Mouse (Mus musculus) megakaryocyte, embryonic 14.5 days (primary cell): ENCODE results near the gene Bgn. TPM values are rescaled to one million over a fixed set of nuclear protein-coding genes. Genes with fewer than 3 reads are reported as not detected.

ENCODE experiments used
- H3K27me3 ChIP-seq: replicated peaks from 2 replicates; pipeline ENCODE3; 2012; ENCODE audit warnings: inconsistent platforms
- H3K36me3 ChIP-seq: replicated peaks from 2 replicates; pipeline ENCODE3; 2012; ENCODE audit warnings: low read length, inconsistent platforms, mixed read lengths
- H3K4me1 ChIP-seq: 2 replicates; pipeline ENCODE4 v1.6.1; 2012; ENCODE audit warnings: inconsistent platforms
- H3K4me3 ChIP-seq: replicated peaks from 2 replicates; pipeline ENCODE3; 2012; ENCODE audit warnings: moderate library complexity, mild to moderate bottlenecking, inconsistent platforms
- H3K9me3 ChIP-seq: 2 replicates; pipeline ENCODE4 v1.6.1; 2012; ENCODE audit warnings: inconsistent platforms
- FLI1 ChIP-seq: IDR thresholded peaks from 2 replicates; pipeline ENCODE4 v1.6.1; 2012; ENCODE audit warnings: low read length, inconsistent platforms, mixed read lengths
- GATA1 ChIP-seq: IDR thresholded peaks from 3 replicates; pipeline ENCODE4 v1.6.1; 2012; ENCODE audit warnings: mixed read lengths, low read length, inconsistent platforms, borderline replicate concordance
- polyA plus RNA-seq: library from polyadenylated mRNA; stranded (reverse); fragments of >175 nt; gene quantifications from 2 replicates; pipeline ENCODE4 v1.2.3, GENCODE M21; 2012; ENCODE audit warnings: low replicate concordance; ENCODE audit not compliant: insufficient read depth

Gene Bgn
- polyA plus RNA-seq, 1 experiment: not detected

- H3K4me1 ChIP-seq: peaks cover 6% of the 10 kb centered on the region
- no peaks in the 10 kb centered on the region for H3K36me3 ChIP-seq
- H3K4me3 ChIP-seq: no peak overlapping the region
- peaks cover 82% of the 10 kb centered on the region for H3K27me3 ChIP-seq
- no peaks in the 10 kb centered on the region for H3K9me3 ChIP-seq
- TF ChIP-seq FLI1 (no peak), GATA1 (no peak)
These were observed 33.2 kb downstream of the Bgn start for GRCm38 (mm10) chrX:73516556-73516955.

GRCm38 (mm10) chrX:73517060-73517600 is 33.7 kb downstream of the Bgn start:
- no peak overlapping the region for H3K4me3 ChIP-seq
- no peaks in the 10 kb centered on the region for H3K9me3 ChIP-seq
- H3K27me3 ChIP-seq: peaks cover 80% of the 10 kb centered on the region
- peaks cover 6% of the 10 kb centered on the region for H3K4me1 ChIP-seq
- no peaks in the 10 kb centered on the region for H3K36me3 ChIP-seq
- TF ChIP-seq FLI1: no peak
- TF ChIP-seq GATA1: no peak

- Histone ChIP-seq H3K9me3 (no peaks in the 10 kb centered on the region), H3K4me3 (no peak overlapping the region), H3K4me1 (peaks cover 10% of the 10 kb centered on the region), H3K36me3 (no peaks in the 10 kb centered on the region), H3K27me3 (peaks cover 83% of the 10 kb centered on the region)
- TF ChIP-seq FLI1 (no peak), GATA1 (no peak)
These were observed 37.3 kb downstream of the Bgn start for GRCm38 (mm10) chrX:73520692-73521091.

- Histone ChIP-seq H3K4me3 (no peak overlapping the region), H3K4me1 (peaks cover 10% of the 10 kb centered on the region), H3K9me3 (no peaks in the 10 kb centered on the region), H3K36me3 (no peaks in the 10 kb centered on the region), H3K27me3 (peaks cover 92% of the 10 kb centered on the region)
- TF ChIP-seq GATA1 (no peak), FLI1 (no peak)
These were observed 41.2 kb downstream of the Bgn start for GRCm38 (mm10) chrX:73524318-73525222.

GRCm38 (mm10) chrX:73525223-73526140 is 42.1 kb downstream of the Bgn start:
- H3K36me3 ChIP-seq: no peaks in the 10 kb centered on the region
- peaks cover 9% of the 10 kb centered on the region for H3K4me1 ChIP-seq
- H3K27me3 ChIP-seq: peaks cover 91% of the 10 kb centered on the region
- no peak overlapping the region for H3K4me3 ChIP-seq
- H3K9me3 ChIP-seq: no peaks in the 10 kb centered on the region
- TF ChIP-seq FLI1: no peak
- no peak for TF ChIP-seq GATA1

- no peak for TF ChIP-seq FLI1
- TF ChIP-seq GATA1: no peak
- H3K9me3 ChIP-seq: no peaks in the 10 kb centered on the region
- peaks cover 89% of the 10 kb centered on the region for H3K27me3 ChIP-seq
- H3K4me3 ChIP-seq: no peak overlapping the region
- peaks cover 4% of the 10 kb centered on the region for H3K4me1 ChIP-seq
- H3K36me3 ChIP-seq: no peaks in the 10 kb centered on the region
These were observed 43.0 kb downstream of the Bgn start for GRCm38 (mm10) chrX:73526410-73526887.

GRCm38 (mm10) chrX:73537875-73538274 is 54.5 kb downstream of the Bgn start:
- Histone ChIP-seq H3K27me3 (peaks cover 61% of the 10 kb centered on the region), H3K4me3 (no peak overlapping the region), H3K4me1 (no peaks in the 10 kb centered on the region), H3K9me3 (no peaks in the 10 kb centered on the region), H3K36me3 (no peaks in the 10 kb centered on the region)
- TF ChIP-seq FLI1 (no peak), GATA1 (no peak)

GRCm38 (mm10) chrX:73543340-73543739 is 59.9 kb downstream of the Bgn start:
- Histone ChIP-seq H3K27me3 (peaks cover 45% of the 10 kb centered on the region), H3K4me3 (no peak overlapping the region), H3K9me3 (no peaks in the 10 kb centered on the region), H3K36me3 (no peaks in the 10 kb centered on the region), H3K4me1 (no peaks in the 10 kb centered on the region)
- no peak for TF ChIP-seq GATA1
- TF ChIP-seq FLI1: no peak

Other genes with a start within 250 kb of the Bgn start
- gene Xlr4c, start 240.5 kb upstream of the Bgn start, polyA plus RNA-seq: 2.7 TPM in 1 of 2 replicates, not detected in the other
- gene Xlr3c, start 218.2 kb upstream of the Bgn start, polyA plus RNA-seq: not detected in 2 replicates
- not detected in 2 replicates for gene Xlr5a, start 190.6 kb upstream of the Bgn start, polyA plus RNA-seq
- not detected in 2 replicates for gene Xlr5c, start 190.6 kb upstream of the Bgn start, polyA plus RNA-seq
- gene Gm45015, start 146.8 kb upstream of the Bgn start, polyA plus RNA-seq: not detected in 2 replicates
- gene Zfp275, start 141.0 kb upstream of the Bgn start, polyA plus RNA-seq: 0.34 and 0.38 TPM in 2 replicates
- not detected in 2 replicates for gene Gm18336, start 84.9 kb upstream of the Bgn start, polyA plus RNA-seq
- not detected in 2 replicates for gene Zfp92, start 72.5 kb upstream of the Bgn start, polyA plus RNA-seq
- not detected in 2 replicates for gene Trex2, start 48.3 kb upstream of the Bgn start, polyA plus RNA-seq
- 4.9 TPM in 1 of 2 replicates, not detected in the other for gene Haus7, start 24.6 kb upstream of the Bgn start, polyA plus RNA-seq
- 0.13 TPM in 1 of 2 replicates, not detected in the other for gene Atp2b3, start 19.5 kb downstream of the Bgn start, polyA plus RNA-seq
- 0.57 and 1.4 TPM in 2 replicates for gene Dusp9, start 155.8 kb downstream of the Bgn start, polyA plus RNA-seq
- gene Pnck, start 176.5 kb downstream of the Bgn start, polyA plus RNA-seq: not detected in 2 replicates
- gene Slc6a8, start 189.5 kb downstream of the Bgn start, polyA plus RNA-seq: 0.78 and 3.9 TPM in 2 replicates
- gene Bcap31, start 232.6 kb downstream of the Bgn start, polyA plus RNA-seq: 18.5 and 52.2 TPM in 2 replicates
- gene Abcd1, start 233.0 kb downstream of the Bgn start, polyA plus RNA-seq: 35.2 and 45.1 TPM in 2 replicates